Mouse (Mus musculus) stomach, embryonic 14.5 days (tissue): ENCODE measurements at regions not wholly inside any gene's neighbourhood (a gene's known extent, or its start where the extent isn't known, plus 50 kb on each side); places are given as distances from the start of the nearest gene placed in this dataset.
A peak's percentile ranks its signal among the peaks of the same experiment; 100 is the strongest.

Experiments used
- ATAC-seq: fragments of 200-750 bp; cut with Nextera tagmentation; 2 replicates; pipeline ENCODE4 v1.8.0; 2017; ENCODE audit warnings: low read depth, moderate TSS enrichment; ENCODE audit not compliant: insufficient number of reproducible peaks, insufficient read depth, low FRiP score
- H3K27ac ChIP-seq: fragments of 300-500 bp; sonication (generic); 2 replicates; pipeline ENCODE4 v1.5.1; 2014; ENCODE audit warnings: mild to moderate bottlenecking, low read length, moderate library complexity, mixed read lengths
- H3K27me3 ChIP-seq: fragments of 300-500 bp; sonication (generic); 2 replicates; pipeline ENCODE4 v1.6.1; 2014; ENCODE audit warnings: low read length, control low read depth, mixed read lengths; ENCODE audit not compliant: control insufficient read depth, insufficient read depth
- H3K36me3 ChIP-seq: fragments of 300-500 bp; sonication (generic); 2 replicates; pipeline ENCODE4 v1.6.1; 2014; ENCODE audit warnings: mild to moderate bottlenecking, control low read depth, low read length, moderate library complexity, mixed read lengths; ENCODE audit not compliant: control insufficient read depth, insufficient read depth
- H3K4me1 ChIP-seq: fragments of 300-500 bp; sonication (generic); 2 replicates; pipeline ENCODE4 v1.6.1; 2014; ENCODE audit warnings: low read length, control low read depth, mixed read lengths; ENCODE audit not compliant: control insufficient read depth, insufficient read depth
- H3K4me2 ChIP-seq: fragments of 300-500 bp; sonication (generic); replicated peaks from 2 replicates; pipeline ENCODE4 v1.6.1; 2014; ENCODE audit warnings: low read depth, low read length, control low read depth
- H3K4me3 ChIP-seq: fragments of 300-500 bp; sonication (generic); 2 replicates; pipeline ENCODE4 v1.5.1; 2014; ENCODE audit warnings: low read depth, low read length, control low read depth
- H3K9ac ChIP-seq: fragments of 300-500 bp; sonication (generic); replicated peaks from 2 replicates; pipeline ENCODE4 v1.6.1; 2014; ENCODE audit warnings: low read depth, mild to moderate bottlenecking, control low read depth, low read length, moderate library complexity, mixed read lengths
- H3K9me3 ChIP-seq: fragments of 300-500 bp; sonication (generic); 2 replicates; pipeline ENCODE4 v1.6.1; 2016; ENCODE audit warnings: low read depth, low read length, control low read depth; ENCODE audit not compliant: control insufficient read depth
- WGBS: fragments of 180-500 bp; shearing (Covaris S2); extraction: QIAGEN DNeasy Blood & Tissue Kit; methylation state at CpG from one replicate; pipeline ENCODE4 v1.1.7; 2014; 5-methylcytosine and 5-hydroxymethylcytosine counted together

- Histone ChIP-seq H3K4me3 (no peak overlapping the region), H3K9me3 (no peaks in the 10 kb centered on the region), H3K9ac (no peak overlapping the region), H3K27ac (no peak overlapping the region), H3K4me1 (peaks cover 10% of the 10 kb centered on the region; the same call in 1 of the 2 replicates), H3K27me3 (no peaks in the 10 kb centered on the region), H3K36me3 (no peaks in the 10 kb centered on the region), H3K4me2 (no peak overlapping the region)
- no peak for ATAC-seq
- WGBS = 55% methylated on average over 10 of the region's 10 CpGs
Measured at GRCm38 (mm10) chr17:84100523-84100922, 87.2 kb downstream of the Zfp36l2 start.

GRCm38 (mm10) chr17:84099737-84100136 is 88.0 kb downstream of the Zfp36l2 start:
- ATAC-seq = no peak
- Histone ChIP-seq H3K27ac (no peak overlapping the region), H3K36me3 (no peaks in the 10 kb centered on the region), H3K4me3 (no peak overlapping the region), H3K27me3 (no peaks in the 10 kb centered on the region), H3K4me1 (peaks cover 10% of the 10 kb centered on the region; the same call in 1 of the 2 replicates), H3K4me2 (no peak overlapping the region), H3K9me3 (no peaks in the 10 kb centered on the region), H3K9ac (no peak overlapping the region)
- 71% methylated on average over 9 of the region's 9 CpGs for WGBS

DNA sequence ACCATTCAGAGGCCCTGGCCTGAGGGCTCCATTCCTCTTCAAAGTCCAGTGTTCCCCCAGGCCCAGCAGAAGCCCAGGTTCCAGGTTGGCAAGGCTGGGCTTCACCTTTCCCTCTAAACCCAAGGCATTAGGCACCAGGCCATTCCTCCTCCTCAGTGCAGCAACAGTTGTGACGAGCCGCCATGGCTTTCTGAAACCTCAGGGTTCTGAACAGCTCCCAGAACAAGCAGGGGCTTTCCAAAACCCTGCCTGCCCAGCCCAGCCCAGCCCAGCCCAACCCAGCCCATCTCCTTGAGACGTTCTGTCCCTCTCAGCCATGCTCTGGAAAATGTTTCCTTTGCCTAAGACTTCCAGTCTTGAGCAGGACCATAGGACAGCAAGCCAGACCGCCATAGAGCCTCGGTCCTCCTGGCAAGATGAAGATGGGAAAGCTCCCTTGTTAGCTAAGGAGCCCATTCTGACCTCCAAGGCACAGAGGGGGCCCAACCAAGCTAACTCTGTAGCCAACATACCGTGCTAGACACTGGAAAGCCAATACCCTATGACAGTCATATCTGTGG is 89.8 kb downstream of the Zfp36l2 start:
- H3K27ac ChIP-seq = no peak overlapping the region
- 89% methylated on average over 6 of the region's 6 CpGs for WGBS

GRCm38 (mm10) chr17:84097286-84097685 is 90.5 kb downstream of the Zfp36l2 start:
- H3K36me3 ChIP-seq = no peaks in the 10 kb centered on the region
- no peaks in the 10 kb centered on the region; the same call in 1 of the 2 replicates for H3K9me3 ChIP-seq
- H3K4me1 ChIP-seq = peaks cover 10% of the 10 kb centered on the region; the same call in 1 of the 2 replicates
- H3K4me2 ChIP-seq = no peak overlapping the region
- no peaks in the 10 kb centered on the region for H3K27me3 ChIP-seq
- no peak overlapping the region; the same call in 1 of the 2 replicates for H3K4me3 ChIP-seq
- WGBS = 69% methylated on average over 13 of the region's 13 CpGs
- no peak overlapping the region; the same call in 1 of the 2 replicates for H3K27ac ChIP-seq
- no peak for ATAC-seq
- H3K9ac ChIP-seq = 0 out of 2 replicates have a peak overlapping the region, but pooled peaks have one; percentile 7

More for the DNA sequence above, 89.8 kb downstream of the Zfp36l2 start:
- no peaks in the 10 kb centered on the region for H3K27me3 ChIP-seq
- no peaks in the 10 kb centered on the region; the same call in 1 of the 2 replicates for H3K9me3 ChIP-seq
- no peaks in the 10 kb centered on the region for H3K36me3 ChIP-seq
- H3K4me2 ChIP-seq = no peak overlapping the region
- H3K4me1 ChIP-seq = peaks cover 10% of the 10 kb centered on the region; the same call in 1 of the 2 replicates
- no peak overlapping the region for H3K4me3 ChIP-seq
- no peak overlapping the region for H3K9ac ChIP-seq
- no peak for ATAC-seq

DNA sequence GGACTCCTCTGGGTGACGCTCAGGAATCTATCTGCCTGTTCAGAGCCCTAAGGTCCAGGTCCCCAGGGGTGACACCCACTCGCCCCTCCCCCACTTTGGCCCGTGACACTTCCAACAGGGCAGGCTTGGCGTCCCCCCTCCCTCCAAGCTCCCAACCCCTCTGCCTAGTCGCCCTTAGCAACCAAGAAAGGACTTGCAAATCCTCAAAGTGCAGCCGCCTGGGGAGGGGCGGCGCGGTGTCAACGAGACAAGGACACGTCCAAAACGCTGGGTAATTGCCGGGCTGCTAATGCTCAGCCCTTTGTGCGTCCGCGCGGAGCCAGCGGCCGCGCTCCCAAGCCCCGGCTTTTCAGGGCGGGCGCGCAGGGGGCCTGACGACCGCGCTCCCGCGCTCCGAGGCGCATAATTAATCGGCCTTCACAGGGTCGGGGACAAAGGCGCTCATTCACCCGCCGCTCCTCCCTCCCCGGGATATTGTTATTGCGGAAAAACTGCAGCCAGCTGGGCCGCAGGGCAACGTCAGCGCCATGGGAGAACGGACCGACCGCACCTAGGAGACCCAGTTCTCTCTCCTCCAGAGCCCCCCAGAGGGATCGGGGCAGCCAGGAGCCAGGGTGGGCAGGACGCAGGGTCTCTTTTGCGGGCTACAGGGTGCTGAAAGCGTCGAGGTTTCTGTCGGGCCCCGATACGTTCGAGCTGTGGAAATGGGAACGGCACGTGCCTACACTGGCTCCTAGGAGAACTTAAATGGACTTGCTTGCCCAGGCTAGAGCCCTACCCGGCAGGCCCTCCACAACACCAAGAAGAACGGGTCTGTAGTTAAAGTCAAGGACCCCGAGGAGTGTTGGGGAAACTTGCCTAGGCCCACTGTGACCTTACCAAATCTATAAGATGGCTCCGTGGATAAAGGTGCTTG is 91.1 kb downstream of the Zfp36l2 start:
- H3K36me3 ChIP-seq = no peaks in the 10 kb centered on the region
- ATAC-seq = peak; percentile 67
- no peaks in the 10 kb centered on the region for H3K27me3 ChIP-seq
- H3K4me3 ChIP-seq = peak overlapping the region; percentile 30
- no peaks in the 10 kb centered on the region; the same call in 1 of the 2 replicates for H3K9me3 ChIP-seq
- peak overlapping the region; percentile 48; the same call in 1 of the 2 replicates for H3K27ac ChIP-seq
- peak overlapping the region; percentile 53 for H3K9ac ChIP-seq
- H3K4me2 ChIP-seq = peak overlapping the region; percentile 85
- WGBS = 6% methylated on average over 59 of the region's 59 CpGs
- peaks cover 10% of the 10 kb centered on the region; the same call in 1 of the 2 replicates for H3K4me1 ChIP-seq

DNA sequence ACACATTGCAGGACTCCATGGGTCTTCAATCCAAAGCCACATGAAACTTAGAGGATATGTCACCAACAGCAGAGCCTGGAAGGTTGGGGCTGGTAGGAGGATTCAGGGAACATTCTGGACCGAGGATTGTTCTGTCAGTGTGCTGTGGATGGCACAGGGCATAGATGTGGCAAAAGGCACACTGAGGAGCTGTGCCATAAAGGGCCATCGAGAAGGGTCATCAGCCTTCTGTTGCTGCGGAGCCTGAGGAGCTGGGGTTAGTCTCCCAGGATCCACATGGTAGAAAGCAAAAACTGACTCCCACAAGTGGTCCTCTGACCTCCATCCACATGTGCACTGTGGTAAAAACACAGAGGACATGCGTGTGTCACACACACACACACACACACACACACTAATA is 91.9 kb downstream of the Zfp36l2 start:
- peak overlapping the region; percentile 85; the same call in 1 of the 2 replicates for H3K4me2 ChIP-seq
- H3K27me3 ChIP-seq = no peaks in the 10 kb centered on the region
- 50% methylated on average over 4 of the region's 4 CpGs for WGBS
- H3K27ac ChIP-seq = 0 out of 2 replicates have a peak overlapping the region, but pooled peaks have one; percentile 30
- H3K36me3 ChIP-seq = no peaks in the 10 kb centered on the region
- no peak overlapping the region; the same call in 1 of the 2 replicates for H3K4me3 ChIP-seq
- H3K9ac ChIP-seq = no peak overlapping the region
- no peaks in the 10 kb centered on the region; the same call in 1 of the 2 replicates for H3K9me3 ChIP-seq
- no peak for ATAC-seq
- H3K4me1 ChIP-seq = peaks cover 10% of the 10 kb centered on the region; the same call in 1 of the 2 replicates

DNA sequence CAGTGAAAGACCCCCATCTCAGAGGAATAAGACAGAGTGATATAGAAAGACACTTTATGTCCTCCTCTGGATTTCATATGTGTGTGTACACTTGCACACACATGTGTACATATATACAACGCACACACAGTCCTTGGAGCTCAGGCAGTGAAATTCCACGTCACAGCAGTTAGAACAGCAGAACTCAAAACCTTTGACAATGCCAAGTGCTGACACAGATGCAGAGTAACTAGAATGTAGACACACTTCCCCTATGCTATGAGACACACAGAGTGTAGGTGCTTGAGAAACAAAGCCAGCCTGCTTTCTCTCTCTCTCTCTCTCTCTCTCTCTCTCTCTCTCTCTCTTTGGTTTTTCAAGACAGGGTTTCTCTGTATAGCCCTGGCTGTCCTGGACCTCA is 92.7 kb downstream of the Zfp36l2 start:
- H3K9ac ChIP-seq = no peak overlapping the region
- 80% methylated on average over 2 of the region's 2 CpGs for WGBS
- no peaks in the 10 kb centered on the region; the same call in 1 of the 2 replicates for H3K9me3 ChIP-seq
- no peaks in the 10 kb centered on the region for H3K36me3 ChIP-seq
- H3K4me1 ChIP-seq = peaks cover 10% of the 10 kb centered on the region; the same call in 1 of the 2 replicates
- H3K27ac ChIP-seq = no peak overlapping the region
- no peaks in the 10 kb centered on the region for H3K27me3 ChIP-seq
- no peak for ATAC-seq
- no peak overlapping the region for H3K4me2 ChIP-seq
- no peak overlapping the region for H3K4me3 ChIP-seq

- H3K27ac ChIP-seq = peak overlapping the region; percentile 53; the same call in 1 of the 2 replicates
- peaks cover 31% of the 10 kb centered on the region for H3K4me1 ChIP-seq
- H3K4me2 ChIP-seq = no peak overlapping the region
- no peak overlapping the region for H3K9ac ChIP-seq
- H3K9me3 ChIP-seq = no peaks in the 10 kb centered on the region
- H3K36me3 ChIP-seq = no peaks in the 10 kb centered on the region
- no peaks in the 10 kb centered on the region for H3K27me3 ChIP-seq
- H3K4me3 ChIP-seq = no peak overlapping the region
- WGBS = 89% methylated on average over 12 of the region's 12 CpGs
- no peak for ATAC-seq
Measured at GRCm38 (mm10) chr17:84086394-84086793, 101.4 kb downstream of the Zfp36l2 start.
